Mouse (Mus musculus) olfactory bulb, adult 2 months (tissue): ENCODE data around the gene Pan2.

Source experiments
- CTCF ChIP-seq: fragments of 200-500 bp; IDR thresholded peaks from 2 replicates; pipeline ENCODE4 v1.5.1; 2012; ENCODE audit warnings: low read depth, mild to moderate bottlenecking, low read length, moderate library complexity; ENCODE audit not compliant: insufficient read depth
- POLR2A ChIP-seq: fragments of 200-500 bp; IDR thresholded peaks from 2 replicates; pipeline ENCODE4 v1.6.1; 2012; ENCODE audit warnings: mild to moderate bottlenecking, low read depth, low read length, moderate library complexity; ENCODE audit not compliant: insufficient read depth

DNA sequence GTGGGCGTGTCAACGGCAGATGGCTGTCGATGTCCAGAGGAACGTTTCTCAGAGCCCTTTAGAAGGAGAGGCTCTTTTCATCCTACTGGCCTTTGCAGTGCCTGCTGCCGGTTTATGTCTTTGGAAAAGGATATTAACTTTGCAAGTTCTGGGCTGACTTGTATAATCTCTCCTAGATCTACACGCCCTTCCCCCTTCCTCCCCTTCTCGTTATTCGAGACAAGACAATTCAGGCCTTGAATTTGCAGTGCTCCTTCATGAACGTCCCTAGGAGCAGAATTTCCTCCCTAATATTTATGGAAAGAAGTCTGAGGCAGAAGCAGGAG, 66.0 kb downstream of the Pan2 start:
- TF ChIP-seq CTCF = no peak
- no peak for TF ChIP-seq POLR2A
